Mouse (Mus musculus) cortical plate, adult 2 months (tissue): Measurements from ENCODE around the gene Iqcf5.

ENCODE experiments used
- CTCF ChIP-seq: fragments of 200-500 bp; IDR thresholded peaks from 2 replicates; pipeline ENCODE4 v1.5.1; 2011; ENCODE audit warnings: mild to moderate bottlenecking, control low read depth, low read length; ENCODE audit not compliant: insufficient read depth; ENCODE audit errors: extremely low read depth
- POLR2A ChIP-seq: fragments of 200-500 bp; IDR thresholded peaks from 2 replicates; pipeline ENCODE4 v1.6.1; 2011; ENCODE audit warnings: mild to moderate bottlenecking, low read length, control low read depth; ENCODE audit not compliant: insufficient read depth; ENCODE audit errors: extremely low read depth

- no peak for TF ChIP-seq POLR2A
- TF ChIP-seq CTCF: no peak
Observed at GRCm38 (mm10) chr9:106501846-106502245, 12.5 kb upstream of the Iqcf5 start.
